Mouse (Mus musculus): ENCODE measurements around the gene Add1. TPM values are rescaled to one million over a fixed set of nuclear protein-coding genes. Genes with fewer than 3 reads are reported as not detected.

Gene Add1
- polyA plus RNA-seq, 1 experiment from 2014 or later, result 164 TPM

- H3K4me2 ChIP-seq, result peak overlapping the region; percentile 32; the same call in 1 of the 2 replicates
- H3K9ac ChIP-seq, result no peak overlapping the region
- no peak for ATAC-seq
- H3K36me3 ChIP-seq, result peaks cover 83% of the 10 kb centered on the region
- peaks cover 57% of the 10 kb centered on the region for H3K4me1 ChIP-seq
- H3K4me3 ChIP-seq, result no peak overlapping the region
- H3K27ac ChIP-seq, result peak overlapping the region; percentile 80; the same call in 1 of the 2 replicates
- no peaks in the 10 kb centered on the region for H3K9me3 ChIP-seq (replicated peaks)
- no peaks in the 10 kb centered on the region for H3K27me3 ChIP-seq (replicated peaks)
- 68% methylated on average over 4 of the region's 4 CpGs for WGBS (ENCODE audit: insufficient replicate concordance)
These were observed 60.2 kb downstream of the Add1 start for GRCm38 (mm10) chr5:34633641-34634040.

- H3K27ac ChIP-seq, result peak overlapping the region; percentile 80
- peak overlapping the region; percentile 39; the same call in 1 of the 2 replicates for H3K9ac ChIP-seq
- peaks cover 83% of the 10 kb centered on the region for H3K36me3 ChIP-seq
- no peaks in the 10 kb centered on the region for H3K27me3 ChIP-seq (replicated peaks)
- peaks cover 57% of the 10 kb centered on the region for H3K4me1 ChIP-seq
- peak overlapping the region; percentile 80 for H3K4me2 ChIP-seq
- H3K4me3 ChIP-seq, result peak overlapping the region; percentile 65; the same call in 1 of the 2 replicates
- 61% methylated on average over 13 of the region's 13 CpGs for WGBS (ENCODE audit: insufficient replicate concordance)
- H3K9me3 ChIP-seq (replicated peaks), result no peaks in the 10 kb centered on the region
- ATAC-seq, result no peak
These were observed 61.4 kb downstream of the Add1 start for GRCm38 (mm10) chr5:34634746-34635400.

- ATAC-seq, result no peak
- Histone ChIP-seq H3K9ac (peak overlapping the region; percentile 77), H3K36me3 (peaks cover 83% of the 10 kb centered on the region), H3K27ac (peak overlapping the region; percentile 80), H3K9me3 (replicated peaks) (no peaks in the 10 kb centered on the region), H3K27me3 (replicated peaks) (no peaks in the 10 kb centered on the region), H3K4me2 (peak overlapping the region; percentile 80), H3K4me1 (peaks cover 57% of the 10 kb centered on the region), H3K4me3 (peak overlapping the region; percentile 65)
- WGBS (ENCODE audit: insufficient replicate concordance), result 58% methylated on average over 10 of the region's 10 CpGs
These were observed 62.3 kb downstream of the Add1 start for GRCm38 (mm10) chr5:34635665-34636192.

- Histone ChIP-seq H3K9ac (peak within 1 kb of the TSS; percentile 77), H3K9me3 (replicated peaks) (no peaks in the 10 kb centered on the region), H3K27ac (peak within 1 kb of the TSS; percentile 80), H3K4me1 (peaks cover 57% of the 10 kb centered on the region), H3K4me2 (peak within 1 kb of the TSS; percentile 80), H3K4me3 (peak within 1 kb of the TSS; percentile 65), H3K36me3 (peaks cover 83% of the 10 kb centered on the region), H3K27me3 (replicated peaks) (no peaks in the 10 kb centered on the region)
- under 1% methylated on average over 48 of the region's 48 CpGs for WGBS (ENCODE audit: insufficient replicate concordance)
- peak; percentile 84 for ATAC-seq
These were observed 63.2 kb downstream of the Add1 start, which contains the start of gene Mfsd10 for GRCm38 (mm10) chr5:34636481-34637287. TSS of gene Mfsd10 (minus strand) at chr5:34637212.

- 63% methylated on average over 7 of the region's 7 CpGs for WGBS (ENCODE audit: insufficient replicate concordance)
- no peaks in the 10 kb centered on the region for H3K9me3 ChIP-seq (replicated peaks)
- peak overlapping the region; percentile 80 for H3K27ac ChIP-seq
- peak overlapping the region; percentile 80 for H3K4me2 ChIP-seq
- H3K27me3 ChIP-seq (replicated peaks), result no peaks in the 10 kb centered on the region
- peak overlapping the region; percentile 65 for H3K4me3 ChIP-seq
- ATAC-seq, result no peak
- peak overlapping the region; percentile 77 for H3K9ac ChIP-seq
- peaks cover 78% of the 10 kb centered on the region for H3K36me3 ChIP-seq
- H3K4me1 ChIP-seq, result peaks cover 48% of the 10 kb centered on the region
These were observed 64.2 kb downstream of the Add1 start for GRCm38 (mm10) chr5:34637591-34638156.

GRCm38 (mm10) chr5:34641991-34642390 lies 68.5 kb downstream of the Add1 start:
- H3K27me3 ChIP-seq (replicated peaks), result no peaks in the 10 kb centered on the region
- peaks cover 90% of the 10 kb centered on the region for H3K36me3 ChIP-seq
- no peak overlapping the region for H3K27ac ChIP-seq
- no peak overlapping the region for H3K9ac ChIP-seq
- peaks cover 11% of the 10 kb centered on the region for H3K4me1 ChIP-seq
- H3K4me3 ChIP-seq, result no peak overlapping the region
- WGBS (ENCODE audit: insufficient replicate concordance), result 80% methylated on average over 3 of the region's 3 CpGs
- H3K4me2 ChIP-seq, result no peak overlapping the region
- ATAC-seq, result no peak
- no peaks in the 10 kb centered on the region for H3K9me3 ChIP-seq (replicated peaks)

- peaks cover 2% of the 10 kb centered on the region for H3K4me1 ChIP-seq
- no peak overlapping the region for H3K4me3 ChIP-seq
- no peak overlapping the region for H3K4me2 ChIP-seq
- 76% methylated on average over 5 of the region's 5 CpGs for WGBS (ENCODE audit: insufficient replicate concordance)
- no peaks in the 10 kb centered on the region for H3K27me3 ChIP-seq (replicated peaks)
- H3K27ac ChIP-seq, result no peak overlapping the region
- no peak overlapping the region for H3K9ac ChIP-seq
- peak; percentile 72 for ATAC-seq
- no peaks in the 10 kb centered on the region for H3K9me3 ChIP-seq (replicated peaks)
- H3K36me3 ChIP-seq, result peaks cover 95% of the 10 kb centered on the region
These were observed 69.5 kb downstream of the Add1 start for GRCm38 (mm10) chr5:34642932-34643331.

GRCm38 (mm10) chr5:34647581-34647980 lies 74.1 kb downstream of the Add1 start:
- Histone ChIP-seq H3K9ac (no peak overlapping the region), H3K27ac (no peak overlapping the region), H3K9me3 (replicated peaks) (no peaks in the 10 kb centered on the region), H3K4me1 (no peaks in the 10 kb centered on the region), H3K36me3 (peaks cover 100% of the 10 kb centered on the region), H3K4me3 (no peak overlapping the region), H3K27me3 (replicated peaks) (no peaks in the 10 kb centered on the region), H3K4me2 (no peak overlapping the region)
- 45% methylated on average over 4 of the region's 4 CpGs for whole genome bisulfite sequencing (ENCODE audit: insufficient replicate concordance)
- peak; percentile 58; the same call in 1 of the 2 replicates for ATAC-seq

- ATAC-seq, result no peak
- Histone ChIP-seq H3K27ac (no peak overlapping the region), H3K27me3 (replicated peaks) (no peaks in the 10 kb centered on the region), H3K4me2 (no peak overlapping the region), H3K36me3 (peaks cover 94% of the 10 kb centered on the region), H3K4me3 (no peak overlapping the region), H3K9ac (no peak overlapping the region), H3K4me1 (peaks cover 7% of the 10 kb centered on the region; the same call in 1 of the 2 replicates), H3K9me3 (replicated peaks) (no peaks in the 10 kb centered on the region)
- 67% methylated on average over 5 of the region's 5 CpGs for WGBS (ENCODE audit: insufficient replicate concordance)
These were observed 79.5 kb downstream of the Add1 start for GRCm38 (mm10) chr5:34652961-34653360.

GRCm38 (mm10) chr5:34654881-34655280 lies 81.4 kb downstream of the Add1 start:
- Histone ChIP-seq H3K36me3 (peaks cover 78% of the 10 kb centered on the region), H3K9me3 (replicated peaks) (no peaks in the 10 kb centered on the region), H3K27me3 (replicated peaks) (no peaks in the 10 kb centered on the region), H3K9ac (no peak overlapping the region), H3K4me3 (no peak overlapping the region), H3K27ac (no peak overlapping the region), H3K4me2 (no peak overlapping the region), H3K4me1 (peaks cover 21% of the 10 kb centered on the region)
- no peak for ATAC-seq
- 78% methylated on average over 9 of the region's 9 CpGs for WGBS (ENCODE audit: insufficient replicate concordance)

- H3K4me1 ChIP-seq, result peaks cover 32% of the 10 kb centered on the region
- H3K27ac ChIP-seq, result no peak overlapping the region
- H3K4me2 ChIP-seq, result no peak overlapping the region
- no peaks in the 10 kb centered on the region for H3K9me3 ChIP-seq (replicated peaks)
- no peaks in the 10 kb centered on the region for H3K27me3 ChIP-seq (replicated peaks)
- 89% methylated on average over 8 of the region's 8 CpGs for WGBS (ENCODE audit: insufficient replicate concordance)
- no peak overlapping the region for H3K9ac ChIP-seq
- no peak for ATAC-seq
- H3K36me3 ChIP-seq, result peaks cover 51% of the 10 kb centered on the region
- H3K4me3 ChIP-seq, result no peak overlapping the region
These were observed 84.1 kb downstream of the Add1 start for GRCm38 (mm10) chr5:34657556-34657955.

Data from liver, embryonic 12.5 days (tissue).